Mouse (Mus musculus) brain, embryonic 14.5 days (tissue): Measurements from ENCODE around the gene Nav1. TPM values are rescaled to one million over a fixed set of nuclear protein-coding genes. Genes with fewer than 3 reads are reported as not detected.
A peak's percentile ranks its signal among the peaks of the same experiment; 100 is the strongest.

Experiments
- DNase-seq: peaks from one replicate; pipeline ENCODE4 v3.0.0-alpha.2; 2011; ENCODE audit warnings: low read depth
- CTCF ChIP-seq: fragments of 200-500 bp; IDR thresholded peaks from 2 replicates; pipeline ENCODE4 v1.5.1; 2012; ENCODE audit warnings: inconsistent platforms, mild to moderate bottlenecking, moderate library complexity, borderline replicate concordance; ENCODE audit not compliant: insufficient read depth, insufficient read length; ENCODE audit errors: extremely low read depth
- POLR2A ChIP-seq: fragments of 200-500 bp; IDR thresholded peaks from 2 replicates; pipeline ENCODE4 v1.6.1; 2012; ENCODE audit warnings: mild to moderate bottlenecking, inconsistent platforms, borderline replicate concordance; ENCODE audit not compliant: poor library complexity, insufficient read depth, insufficient read length, severe bottlenecking; ENCODE audit errors: extremely low read depth
- polyA plus RNA-seq: library from polyadenylated mRNA; depleted of rRNA; stranded (reverse); fragments of >200 nt; gene quantifications from 2 replicates; pipeline ENCODE4 v1.2.3, GENCODE M21; 2012

Nav1 gene
- polyA plus RNA-seq, 1 experiment = 92.9 TPM

- DNase-seq = no peak
- TF ChIP-seq POLR2A = no peak
- TF ChIP-seq CTCF = no peak
These were observed 68.4 kb downstream of the Nav1 start for GRCm38 (mm10) chr1:135538441-135539265.

GRCm38 (mm10) chr1:135536822-135537221, 70.3 kb downstream of the Nav1 start:
- TF ChIP-seq CTCF = no peak
- TF ChIP-seq POLR2A = no peak

DNA sequence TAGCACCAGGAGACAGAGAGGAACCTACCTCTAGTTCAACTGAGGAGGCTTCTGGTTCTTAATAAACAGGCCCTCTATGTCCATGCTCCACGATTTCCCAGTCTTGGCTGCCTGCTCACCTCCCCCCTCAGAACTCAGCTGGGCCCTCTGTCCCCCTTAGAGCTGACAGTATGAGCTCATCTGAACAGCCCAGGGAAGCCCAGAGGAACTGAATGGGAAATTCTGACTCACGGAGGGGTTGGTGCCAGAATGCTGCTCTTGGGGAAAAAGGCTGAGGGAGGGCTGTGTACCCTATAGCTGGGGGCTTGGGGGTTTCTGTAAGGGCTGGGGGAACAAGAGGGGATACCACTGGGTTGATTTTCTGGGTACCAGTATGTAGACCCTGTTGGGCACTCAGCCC, 70.8 kb downstream of the Nav1 start:
- peak; percentile 53 for DNase-seq
- TF ChIP-seq POLR2A (no peak), CTCF (no peak)

More at GRCm38 (mm10) chr1:135536822-135537221, 70.3 kb downstream of the Nav1 start:
- DNase-seq = no peak

DNA sequence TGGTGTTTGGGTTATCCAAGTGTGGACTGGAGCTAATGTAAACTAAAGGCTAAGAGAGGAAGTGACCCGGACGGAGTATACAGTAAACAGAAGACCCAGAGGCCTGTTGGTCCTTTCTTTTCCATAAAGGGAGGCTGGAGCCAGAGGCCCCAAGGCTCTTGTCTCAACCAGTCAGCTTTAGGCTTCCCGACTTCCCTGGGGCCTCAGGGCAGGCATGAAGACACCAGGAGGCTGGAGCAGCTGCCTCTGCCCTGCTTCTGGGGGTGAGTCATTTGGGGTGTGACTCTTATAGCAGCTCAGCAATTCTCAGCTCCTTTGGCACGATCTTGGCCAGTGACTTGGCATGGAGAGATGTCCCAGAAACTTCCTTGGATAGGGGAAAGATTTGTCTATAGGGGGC, 71.8 kb downstream of the Nav1 start:
- no peak for DNase-seq
- TF ChIP-seq CTCF = no peak
- no peak for TF ChIP-seq POLR2A

GRCm38 (mm10) chr1:135534782-135535181, 72.3 kb downstream of the Nav1 start:
- no peak for TF ChIP-seq POLR2A
- no peak for TF ChIP-seq CTCF
- no peak for DNase-seq

GRCm38 (mm10) chr1:135534070-135534469, 73.0 kb downstream of the Nav1 start:
- no peak for TF ChIP-seq CTCF
- no peak for TF ChIP-seq POLR2A
- DNase-seq = no peak

DNA sequence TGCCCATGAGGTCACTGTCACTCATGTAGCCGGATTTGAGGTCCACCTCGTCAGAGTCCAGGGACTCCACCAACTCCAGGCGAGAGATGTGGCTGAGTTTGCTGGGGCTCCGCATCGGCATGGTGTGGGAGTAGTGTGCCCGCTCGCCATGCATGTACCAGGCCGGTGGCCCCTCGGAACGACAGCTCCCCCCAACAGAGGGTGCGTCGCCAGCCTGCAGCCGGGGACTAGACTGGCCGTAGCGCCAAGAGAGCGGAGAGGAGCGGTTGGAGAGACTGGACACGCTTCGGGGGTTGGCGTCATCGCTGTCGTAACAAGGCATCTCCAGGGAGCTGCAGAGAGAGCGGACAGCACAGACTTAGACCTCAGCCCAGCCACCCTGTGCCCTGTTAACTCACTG, 74.7 kb downstream of the Nav1 start:
- TF ChIP-seq CTCF (no peak), POLR2A (no peak)
- DNase-seq = no peak

DNA sequence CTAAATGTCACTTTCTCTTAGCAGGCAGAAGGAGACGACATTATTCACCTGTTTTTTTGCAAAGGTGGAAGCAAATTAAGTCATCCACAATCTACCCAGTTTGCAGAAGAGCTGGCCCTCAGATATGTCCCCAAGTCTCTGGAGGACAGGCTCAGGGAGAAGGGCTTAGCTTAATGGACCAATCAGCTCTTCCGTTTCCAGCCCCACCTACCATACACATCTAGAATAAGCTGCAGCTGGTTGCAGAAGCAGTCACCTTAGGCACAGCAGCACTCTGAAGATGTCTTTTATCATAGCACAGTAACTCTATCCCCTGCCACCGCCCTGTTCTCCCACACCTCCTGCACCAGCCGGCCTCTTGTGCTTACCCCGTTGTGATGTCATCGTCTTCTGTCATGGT, 75.1 kb downstream of the Nav1 start:
- TF ChIP-seq CTCF = no peak
- TF ChIP-seq POLR2A = no peak
- DNase-seq = no peak

- no peak for TF ChIP-seq POLR2A
- TF ChIP-seq CTCF = no peak
- peak; percentile 19 for DNase-seq
These were observed 76.0 kb downstream of the Nav1 start for GRCm38 (mm10) chr1:135531081-135531480.

GRCm38 (mm10) chr1:135524518-135524860, 82.6 kb downstream of the Nav1 start:
- DNase-seq = peak; percentile 45
- no peak for TF ChIP-seq CTCF
- TF ChIP-seq POLR2A = no peak

- DNase-seq = no peak
- TF ChIP-seq CTCF = no peak
- TF ChIP-seq POLR2A = no peak
These were observed 83.1 kb downstream of the Nav1 start for GRCm38 (mm10) chr1:135523780-135524517.
